Comparison of ENCODE assay signal across 19 mouse cellular contexts in genomic region chr17:47246605-47247004, GRCm38 (mm10).
"Had no signal": no experiment of that assay in that cellular context is flagged by ENCODE, and none has a peak within 500 bp of the region (broad histone marks: within the 10 kb centered on the region; RNA-seq: fewer than 3 reads in every experiment).

No protein-coding gene starts in this region.

- DNase-seq: lung, adult 18-20 months; lung, embryonic 14.5 days; lung, postnatal 10 days; lung, postnatal 4 days; midbrain, embryonic 14.5 days; retina, postnatal 1 day; right cerebral cortex, adult 18-20 months; right cerebral cortex, postnatal 25 days; right cerebral cortex, postnatal 4 days; spleen, adult 18-20 months; thymus, adult 18-20 months; thymus, postnatal 14 days; thymus, postnatal 4 days had no signal

- H3K27me3 ChIP-seq: midbrain, embryonic 12.5 days; neural tube, embryonic 13.5 days; neural tube, embryonic 15.5 days had no signal

- H3K9ac ChIP-seq: lung, embryonic 14.5 days; midbrain, embryonic 12.5 days; neural tube, embryonic 13.5 days; neural tube, embryonic 15.5 days had no signal

- H3K4me3 ChIP-seq: midbrain, embryonic 10.5 days; midbrain, embryonic 12.5 days; myocyte; neural tube, embryonic 13.5 days; neural tube, embryonic 15.5 days had no signal

- ATAC-seq: midbrain, embryonic 16.5 days had no signal

- H3K27ac ChIP-seq: midbrain, embryonic 10.5 days; midbrain, embryonic 12.5 days; neural tube, embryonic 13.5 days; neural tube, embryonic 15.5 days had no signal

- H3K9me3 ChIP-seq: midbrain, embryonic 10.5 days; midbrain, embryonic 12.5 days; neural tube, embryonic 13.5 days; neural tube, embryonic 15.5 days had no signal

- H3K4me2 ChIP-seq: lung, embryonic 14.5 days; midbrain, embryonic 12.5 days; neural tube, embryonic 13.5 days; neural tube, embryonic 15.5 days had no signal
